23 mouse cellular contexts compared by ENCODE assay signal in the genomic region with DNA sequence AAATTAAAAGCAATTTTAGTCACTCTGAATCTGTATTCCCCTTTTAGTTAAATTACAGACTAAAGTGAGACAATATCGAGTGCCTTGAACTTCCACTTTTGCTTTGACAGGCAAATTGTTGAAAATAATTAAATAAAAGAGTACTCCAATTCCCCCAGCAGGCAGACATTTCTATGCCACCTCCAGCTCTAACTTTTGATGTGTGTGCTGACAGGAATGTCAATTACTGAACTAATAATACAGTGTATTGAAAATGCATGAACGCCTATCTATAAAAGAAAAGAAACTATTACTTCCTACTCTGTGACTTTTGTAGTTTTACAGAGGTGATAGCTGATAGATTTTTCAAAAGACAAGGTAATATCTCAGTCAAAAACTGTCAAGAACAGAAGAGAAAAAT.
DNase-seq lines count a peak whose midpoint lies in the region; ATAC-seq and TF ChIP-seq lines count a peak whose summit lies in the region.
"Had no signal": no experiment of that assay in that cellular context is flagged by ENCODE, and none has a peak within 500 bp of the region (broad histone marks: within the 10 kb centered on the region; RNA-seq: fewer than 3 reads in every experiment).

No protein-coding gene starts in this region.

- no peak for TF ChIP-seq EP300 in heart, postnatal 0 days (IDR thresholded peaks at IDR 0.05; ENCODE audit: low read depth)

- H3K27me3 ChIP-seq in heart, embryonic 13.5 days (replicated peaks), result no peaks in the 10 kb centered on the region
- no peaks in the 10 kb centered on the region for H3K27me3 ChIP-seq in heart, postnatal 0 days (ENCODE audit: control insufficient read depth, insufficient read depth, low read length)
- no peaks in the 10 kb centered on the region for H3K27me3 ChIP-seq in heart, embryonic 10.5 days (ENCODE audit: insufficient read depth, poor library complexity, severe bottlenecking)

- H3K27ac ChIP-seq in heart, embryonic 13.5 days (replicated peaks), result no peak overlapping the region
- no peak overlapping the region for H3K27ac ChIP-seq in heart, postnatal 0 days (ENCODE audit: low read depth)
- H3K27ac ChIP-seq in heart, embryonic 10.5 days, result no peak overlapping the region
- H3K27ac ChIP-seq: gastrocnemius, adult 2 months; hindbrain, embryonic 14.5 days; hindbrain, postnatal 0 days had no signal

- no peaks in the 10 kb centered on the region for H3K9me3 ChIP-seq in heart, embryonic 13.5 days
- no peaks in the 10 kb centered on the region for H3K9me3 ChIP-seq in heart, postnatal 0 days (replicated peaks; ENCODE audit: control insufficient read depth, low read length)
- H3K9me3 ChIP-seq in heart, embryonic 10.5 days, result no peaks in the 10 kb centered on the region

- H3K36me3 ChIP-seq in heart, embryonic 13.5 days, result peaks cover 8% of the 10 kb centered on the region
- no peaks in the 10 kb centered on the region for H3K36me3 ChIP-seq in heart, postnatal 0 days (replicated peaks; ENCODE audit: control insufficient read depth, insufficient read depth, low read length)
- H3K36me3 ChIP-seq in heart, embryonic 10.5 days, result no peaks in the 10 kb centered on the region

- no peak overlapping the region for H3K9ac ChIP-seq in heart, embryonic 13.5 days
- H3K9ac ChIP-seq in heart, postnatal 0 days (replicated peaks; ENCODE audit: low read depth, low read length), result no peak overlapping the region
- H3K9ac ChIP-seq: hindbrain, embryonic 14.5 days had no signal

- DNase-seq in heart, adult 9 months (ENCODE audit: low spot score in 2 of 2), result no peak
- no peak for DNase-seq in heart, postnatal 0 days (ENCODE audit: low spot score)
- DNase-seq in heart, embryonic 10.5 days (ENCODE audit: low spot score), result no peak
- DNase-seq in brain, adult 2 months (ENCODE audit: low read depth, low spot score), result peak; percentile 18
- no peak for DNase-seq in kidney, postnatal 25 days
- DNase-seq: adrenal gland, adult 8-10 months; adrenal gland, postnatal 25 days; cerebellum, adult 18-20 months; cerebellum, adult 9-10 months; cerebellum, postnatal 14 days; gastrocnemius, adult 2 months; gastrocnemius, postnatal 14 days; heart, adult 11 months; heart, postnatal 14 days; heart, postnatal 4 days; kidney, adult 18-20 months had no signal

- H3K4me1 ChIP-seq in heart, embryonic 13.5 days, result peaks cover 20% of the 10 kb centered on the region
- H3K4me1 ChIP-seq in heart, postnatal 0 days (ENCODE audit: control insufficient read depth, insufficient read depth), result peaks cover 6% of the 10 kb centered on the region; the same call in 1 of the 2 replicates
- peaks cover 6% of the 10 kb centered on the region; the same call in 1 of the 2 replicates for H3K4me1 ChIP-seq in heart, embryonic 10.5 days

- ATAC-seq in heart, embryonic 13.5 days (ENCODE audit: extremely low read depth, insufficient number of reproducible peaks, low FRiP score, low TSS enrichment), result no peak
- no peak for ATAC-seq in heart, postnatal 0 days (ENCODE audit: insufficient read depth, low read depth)
- ATAC-seq: activated CD4-positive, CD25-positive, alpha-beta regulatory T cell, adult 4 months; forebrain, embryonic 14.5 days; hindbrain, postnatal 0 days; inflammation-experienced regulatory T-cells, adult 6 months; intestine, embryonic 16.5 days had no signal

- no peak overlapping the region for H3K4me3 ChIP-seq in heart, embryonic 13.5 days
- no peak overlapping the region for H3K4me3 ChIP-seq in heart, postnatal 0 days (ENCODE audit: low read depth, low read length)
- no peak overlapping the region for H3K4me3 ChIP-seq in heart, embryonic 10.5 days
- H3K4me3 ChIP-seq: gastrocnemius, adult 2 months had no signal

- no peak for TF ChIP-seq CTCF in heart, postnatal 0 days (IDR thresholded peaks at IDR 0.05; ENCODE audit: low read depth)

- WGBS in heart, embryonic 13.5 days, result 68% methylated on average over 2 of the region's 2 CpGs
- 44% methylated on average over 2 of the region's 2 CpGs for WGBS in heart, postnatal 0 days
- 78% methylated on average over 2 of the region's 2 CpGs for WGBS in heart, embryonic 10.5 days

- H3K4me2 ChIP-seq in heart, embryonic 13.5 days, result peak overlapping the region; percentile 38
- peak overlapping the region; percentile 31; the same call in 1 of the 2 replicates for H3K4me2 ChIP-seq in heart, postnatal 0 days (ENCODE audit: low read depth, low read length)
- H3K4me2 ChIP-seq: hindbrain, embryonic 14.5 days had no signal
